Mouse (Mus musculus) kidney, adult 8-10 months (tissue): ENCODE results near the gene Ostn.
A peak's percentile ranks its signal among the peaks of the same experiment; 100 is the strongest.
"Not testable (repeated sequence)": the region's sequence is repeated elsewhere in the genome, so short reads cannot be mapped to it uniquely, and the experiment has no call there.

ENCODE experiments used
- DNase-seq, 2 experiments: peaks; one replicate each; pipeline ENCODE4 v3.0.0; 2022

The Ostn gene

DNA sequence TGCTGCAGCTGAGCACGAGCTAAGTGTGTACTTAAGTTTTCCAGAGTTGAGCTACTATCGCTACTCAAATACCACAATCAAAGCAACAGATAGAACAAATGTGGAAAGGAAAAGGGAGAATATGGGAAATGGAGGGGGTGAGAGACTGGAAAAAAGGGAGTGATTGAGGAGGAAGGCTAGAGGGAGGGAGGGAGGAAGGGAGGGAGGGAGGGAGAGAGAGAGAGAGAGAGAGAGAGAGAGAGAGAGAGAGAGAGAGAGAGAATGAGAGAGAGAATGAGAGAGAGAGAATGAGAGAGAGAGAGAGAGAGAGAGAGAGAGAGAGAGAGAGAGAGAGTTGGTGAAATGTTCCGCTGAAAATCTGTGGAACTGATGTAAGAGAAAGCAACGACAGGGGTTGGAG is at the start of gene Ostn:
Gene Ostn (plus strand): TSS at position 301 of the 400 bp plus-strand sequence.
- DNase-seq: not testable (repeated sequence)

GRCm38 (mm10) chr16:27268748-27269147 is 38.5 kb upstream of the Ostn start:
- no peak for DNase-seq

DNA sequence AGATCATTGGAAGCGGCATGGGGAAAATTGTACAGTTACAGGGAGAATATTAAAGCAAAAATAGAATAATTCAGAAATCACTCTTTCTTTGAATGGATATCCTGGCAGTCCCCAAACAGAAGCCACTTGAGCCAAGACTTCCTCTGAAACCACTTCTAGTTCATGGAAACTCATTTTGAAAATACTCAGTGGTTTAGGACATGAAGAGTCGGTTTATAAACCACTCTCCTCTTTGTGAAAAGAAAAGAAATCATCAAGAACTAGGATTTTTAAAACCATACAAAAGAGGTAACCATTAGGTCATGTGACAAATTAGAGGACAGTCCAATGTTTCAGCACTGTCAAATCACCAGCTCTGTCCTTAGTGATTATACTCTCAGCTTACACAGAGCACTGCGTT is 19.9 kb upstream of the Ostn start:
- DNase-seq: no peak

GRCm38 (mm10) chr16:27296508-27296907 is 10.8 kb upstream of the Ostn start:
- DNase-seq: no peak

GRCm38 (mm10) chr16:27296929-27297328 is 10.4 kb upstream of the Ostn start:
- no peak for DNase-seq

DNA sequence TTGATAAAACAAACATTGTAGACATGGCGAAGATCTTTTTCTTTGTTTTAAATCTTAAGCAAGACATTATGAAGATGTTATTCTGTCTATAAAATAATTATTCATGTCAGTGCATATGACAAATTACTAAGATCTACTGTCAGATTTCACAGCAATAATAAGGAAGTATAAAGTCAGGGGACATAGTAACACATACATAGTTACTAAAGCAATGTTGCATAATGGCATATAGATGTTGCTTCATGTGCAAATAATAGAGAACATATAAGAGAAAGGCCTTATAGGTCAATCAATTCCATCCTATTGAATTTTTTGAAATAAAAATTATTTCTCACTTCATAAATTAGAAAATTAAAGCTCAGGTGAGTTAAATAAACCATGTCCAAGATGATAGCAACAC is 11.8 kb downstream of the Ostn start:
- DNase-seq: no peak

GRCm38 (mm10) chr16:27322047-27322446 is 14.8 kb downstream of the Ostn start:
- no peak for DNase-seq

DNA sequence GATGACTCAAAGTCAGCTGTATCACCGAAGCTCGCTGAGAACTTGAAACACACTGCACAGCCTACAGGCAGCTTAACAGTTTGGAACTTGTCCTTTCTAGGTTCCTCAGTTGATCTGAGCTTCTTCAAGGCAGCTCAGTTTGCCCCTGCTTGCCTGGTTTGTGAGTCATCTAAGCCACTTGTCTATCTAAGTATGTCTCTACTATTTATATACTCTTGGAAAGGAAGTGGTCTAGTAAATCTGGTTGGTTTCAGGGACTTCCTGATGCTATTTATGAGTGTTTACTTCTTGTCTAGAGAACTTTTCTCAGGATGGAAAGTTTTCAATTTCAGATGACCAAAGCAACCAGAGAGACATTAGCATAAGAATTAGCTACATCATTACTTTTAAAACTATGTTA is 19.2 kb downstream of the Ostn start:
- DNase-seq: no peak

DNA sequence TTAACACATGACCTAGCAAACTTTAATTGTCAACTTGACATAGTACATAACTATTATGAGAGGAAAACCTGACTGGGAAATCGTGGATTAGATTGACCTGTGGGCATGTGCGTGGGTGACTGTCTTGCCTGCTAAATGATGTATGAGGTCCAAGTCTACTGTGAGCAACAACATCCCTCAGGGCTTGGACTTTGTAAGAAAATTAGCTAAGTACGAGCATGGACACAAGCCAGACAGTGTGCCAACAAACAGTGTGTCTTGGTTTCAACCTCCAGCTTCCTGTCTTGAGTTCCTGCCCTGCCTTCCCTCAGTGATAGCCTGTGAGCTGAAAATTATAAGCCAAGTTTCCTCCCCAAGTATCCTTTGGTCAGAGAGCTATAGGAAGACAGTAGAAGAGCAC is 40.2 kb downstream of the Ostn start:
- DNase-seq: peak; percentile 24 to 60

DNA sequence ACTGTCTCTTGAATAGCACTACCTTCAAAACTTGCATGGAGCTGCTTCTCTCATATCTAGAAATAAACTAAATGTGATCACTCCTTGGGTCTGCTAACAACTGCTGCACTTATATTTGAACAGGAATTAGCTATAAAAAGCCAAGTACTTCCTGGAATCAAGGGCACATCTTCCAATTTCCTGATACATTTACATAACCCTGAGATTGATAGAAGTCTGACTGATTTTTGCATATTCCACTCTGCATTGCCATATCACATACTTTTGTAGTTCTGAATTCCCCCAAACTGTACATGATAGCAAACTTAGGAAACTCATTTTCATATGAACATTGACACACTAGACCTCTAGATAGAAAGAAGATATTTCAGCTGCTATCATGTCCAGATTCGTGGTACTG is 41.1 kb downstream of the Ostn start:
- no peak for DNase-seq

- no peak for DNase-seq
Observed at GRCm38 (mm10) chr16:27349235-27349634, 41.9 kb downstream of the Ostn start.

- DNase-seq: no peak
Observed at GRCm38 (mm10) chr16:27349878-27350532, 42.7 kb downstream of the Ostn start.

GRCm38 (mm10) chr16:27354464-27354863 is 47.2 kb downstream of the Ostn start:
- no peak for DNase-seq

DNA sequence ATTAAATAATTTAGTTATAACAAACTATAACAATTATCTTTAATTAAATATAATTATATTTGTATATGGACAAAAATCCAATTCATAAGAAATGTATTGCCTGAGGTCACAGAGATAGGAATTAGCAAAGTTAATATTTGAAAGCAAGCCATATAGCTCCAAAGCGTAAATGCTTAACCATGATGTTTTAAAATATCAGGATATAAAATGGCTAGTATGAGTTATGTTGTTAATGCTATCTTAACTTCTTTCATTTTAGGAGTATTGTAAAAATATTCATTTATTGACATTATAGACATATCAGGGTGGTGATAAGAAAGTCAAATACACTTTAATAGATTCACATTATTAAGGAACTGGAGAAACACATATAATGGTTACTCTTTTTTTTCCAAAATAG is 52.8 kb downstream of the Ostn start:
- no peak for DNase-seq

DNA sequence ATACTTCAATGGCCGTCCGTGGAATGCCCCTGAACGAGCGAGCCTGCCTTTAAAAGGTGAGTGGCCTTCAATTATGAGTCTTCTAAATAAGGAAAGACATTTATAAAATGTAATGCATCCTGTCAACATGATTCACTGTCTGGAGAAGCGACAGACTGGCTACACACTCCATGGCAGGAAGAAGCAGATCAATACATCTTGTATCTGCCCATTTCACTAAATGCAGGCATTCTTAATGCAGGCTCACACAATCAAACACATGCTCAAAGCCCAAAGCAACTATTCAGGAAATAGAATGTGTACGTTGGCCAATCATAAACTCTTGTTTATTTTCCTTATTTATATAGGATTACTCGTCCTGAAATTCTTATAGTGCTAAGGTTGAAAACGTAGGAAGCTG is 62.9 kb downstream of the Ostn start, which contains the start of gene Uts2b:
Gene Uts2b (minus strand): TSS at position 49 of the 400 bp plus-strand sequence.
- DNase-seq: no peak

DNA sequence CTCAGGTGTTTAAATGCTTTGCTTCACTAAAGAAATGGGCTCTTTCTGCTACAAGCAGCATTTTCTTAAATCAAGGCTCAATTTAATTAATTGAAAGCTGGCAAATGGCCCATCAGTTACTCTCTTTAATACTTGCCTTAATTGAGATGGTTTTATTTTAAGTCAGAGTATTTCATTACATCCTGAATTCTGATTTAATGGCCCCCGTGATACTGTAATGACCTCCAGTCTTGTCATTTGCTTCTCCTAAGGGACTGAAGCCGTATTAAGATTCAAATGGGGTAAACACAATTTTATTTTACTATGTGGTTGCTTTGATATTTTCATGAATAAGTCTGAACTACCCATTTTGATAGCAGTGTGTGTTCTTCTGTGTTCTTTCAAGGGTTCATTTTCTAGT is 63.4 kb downstream of the Ostn start:
- DNase-seq: no peak

GRCm38 (mm10) chr16:27374139-27374538 is 66.8 kb downstream of the Ostn start:
- DNase-seq: no peak

- peak; percentile 53 to 85 for DNase-seq
Observed at GRCm38 (mm10) chr16:27375318-27375717, 68.0 kb downstream of the Ostn start.

GRCm38 (mm10) chr16:27376556-27376955 is 69.3 kb downstream of the Ostn start:
- DNase-seq: no peak

GRCm38 (mm10) chr16:27382217-27382616 is 74.9 kb downstream of the Ostn start:
- no peak for DNase-seq

DNA sequence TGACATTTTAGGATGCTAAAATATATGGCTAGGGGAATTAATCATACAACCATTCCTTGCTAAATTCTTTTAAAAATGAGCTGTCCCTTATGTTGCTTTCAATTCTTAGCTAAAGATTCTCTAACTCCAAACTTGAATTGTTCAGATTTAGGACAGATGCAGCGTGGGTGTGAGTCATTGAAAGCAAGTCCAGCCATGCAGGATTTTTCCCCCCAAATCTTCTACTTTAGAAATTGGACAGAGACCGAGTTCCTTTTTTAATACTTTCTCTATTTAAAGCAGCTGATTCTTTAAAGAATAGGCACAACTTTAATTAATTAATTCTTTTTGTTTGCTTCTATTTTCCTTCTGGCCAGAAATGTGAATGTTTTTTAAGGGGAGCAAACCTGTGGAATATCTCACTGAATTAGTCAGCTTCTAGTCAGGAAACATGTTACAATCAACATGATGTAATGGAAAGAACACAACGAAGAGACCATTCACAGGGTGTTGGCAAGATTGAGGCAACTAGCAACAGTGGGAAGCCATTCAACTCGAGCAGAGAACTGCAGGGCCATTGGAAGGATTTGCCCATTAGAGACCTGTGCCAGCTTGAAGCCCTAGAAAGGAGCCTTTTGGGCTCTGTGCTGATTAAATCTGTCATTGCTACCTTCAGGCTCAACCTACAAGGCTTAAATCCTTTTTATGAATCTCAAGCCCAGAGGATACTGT is 77.8 kb downstream of the Ostn start:
- no peak for DNase-seq

GRCm38 (mm10) chr16:27385649-27386048 is 78.4 kb downstream of the Ostn start:
- DNase-seq: no peak

DNA sequence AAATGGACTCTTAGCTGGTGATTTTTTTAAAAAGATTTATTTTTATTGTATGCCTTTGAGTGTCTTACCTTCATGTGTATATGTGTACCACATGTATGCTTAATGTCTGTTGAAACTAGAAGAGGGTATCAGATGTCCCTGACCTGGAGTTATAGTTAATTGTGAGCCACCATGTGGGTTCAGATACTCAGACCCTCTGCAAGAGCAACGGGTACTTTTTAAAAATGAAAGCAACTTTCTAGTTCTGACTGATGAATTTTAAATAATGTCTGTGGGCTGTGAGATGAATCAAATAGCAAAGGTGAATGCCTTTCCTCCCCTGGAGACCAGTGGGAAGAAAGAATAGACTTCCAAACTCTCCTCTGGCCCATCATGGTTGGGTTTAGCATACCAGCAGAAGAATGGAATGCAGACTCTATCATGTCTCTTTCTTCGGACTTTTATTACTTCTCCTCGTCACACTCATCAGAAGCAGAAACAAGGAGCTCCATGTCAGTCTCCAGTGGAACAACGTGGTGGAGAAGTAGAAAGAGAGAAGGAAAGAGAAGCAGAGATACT is 79.6 kb downstream of the Ostn start:
- no peak for DNase-seq
